Mouse (Mus musculus) midbrain, embryonic 14.5 days (tissue): ENCODE results near the gene Gfpt1. TPM values are rescaled to one million over a fixed set of nuclear protein-coding genes. Genes with fewer than 3 reads are reported as not detected.
"Not testable (repeated sequence)": the region's sequence is repeated elsewhere in the genome, so short reads cannot be mapped to it uniquely, and the experiment has no call there.

Experiments used
- ATAC-seq: fragments of 200-750 bp; cut with Nextera tagmentation; 2 replicates; pipeline ENCODE4 v1.8.0; 2017; ENCODE audit warnings: moderate number of reproducible peaks, moderate library complexity; ENCODE audit not compliant: low FRiP score, low TSS enrichment
- DNase-seq: peaks from one replicate; pipeline ENCODE4 v3.0.0-alpha.2; 2015
- H3K27ac ChIP-seq: fragments of 300-500 bp; sonication (generic); replicated peaks from 2 replicates; pipeline ENCODE4 v1.5.1; 2014; ENCODE audit warnings: mild to moderate bottlenecking, low read depth, low read length, moderate library complexity
- H3K27me3 ChIP-seq: fragments of 300-500 bp; sonication (generic); 2 replicates; pipeline ENCODE4 v1.6.1; 2014; ENCODE audit warnings: low read length, control low read depth, mixed read lengths; ENCODE audit not compliant: control insufficient read depth, insufficient read depth
- H3K36me3 ChIP-seq: fragments of 300-500 bp; sonication (generic); 2 replicates; pipeline ENCODE4 v1.6.1; 2014; ENCODE audit warnings: low read length, control low read depth; ENCODE audit not compliant: control insufficient read depth, insufficient read depth
- H3K4me1 ChIP-seq: fragments of 300-500 bp; sonication (generic); 2 replicates; pipeline ENCODE4 v1.6.1; 2014; ENCODE audit warnings: mild to moderate bottlenecking, antibody characterized with exemption, low read length, control low read depth; ENCODE audit not compliant: control insufficient read depth, insufficient read depth
- H3K4me2 ChIP-seq: fragments of 300-500 bp; sonication (generic); 2 replicates; pipeline ENCODE4 v1.6.1; 2014; ENCODE audit warnings: mild to moderate bottlenecking, low read length, moderate library complexity
- H3K4me3 ChIP-seq: fragments of 300-500 bp; sonication (generic); replicated peaks from 2 replicates; pipeline ENCODE4 v1.5.1; 2014; ENCODE audit warnings: low read depth, low read length
- H3K9ac ChIP-seq: fragments of 300-500 bp; sonication (generic); replicated peaks from 2 replicates; pipeline ENCODE4 v1.6.1; 2014; ENCODE audit warnings: mild to moderate bottlenecking, low read length, moderate library complexity
- H3K9me3 ChIP-seq: fragments of 300-500 bp; sonication (generic); 2 replicates; pipeline ENCODE4 v1.6.1; 2016; ENCODE audit warnings: low read length, control low read depth, mixed read lengths; ENCODE audit not compliant: control insufficient read depth
- WGBS: fragments of 180-500 bp; shearing (Covaris S2); extraction: QIAGEN DNeasy Blood & Tissue Kit; methylation state at CpG from one replicate; pipeline ENCODE4 v1.1.7; 2014; 5-methylcytosine and 5-hydroxymethylcytosine counted together
- polyA plus RNA-seq: library from polyadenylated mRNA; unstranded; fragments of >200 nt; fragmentation: Nextera tagmentation; extraction: Ambion mirVana; gene quantifications from 2 replicates; pipeline ENCODE4 v1.2.1, GENCODE M21; 2014

Gene Gfpt1
- polyA plus RNA-seq, 1 experiment from 2014 or later: 27.3 TPM

GRCm38 (mm10) chr6:87048712-87049111, 6.1 kb downstream of the Gfpt1 start:
- not testable (repeated sequence) for ATAC-seq, H3K4me3 ChIP-seq, H3K27ac ChIP-seq, H3K9me3 ChIP-seq, H3K4me1 ChIP-seq, H3K27me3 ChIP-seq, DNase-seq, H3K9ac ChIP-seq, H3K4me2 ChIP-seq
- WGBS: over 99% methylated on average over 7 of the region's 7 CpGs
- H3K36me3 ChIP-seq: peaks cover 26% of the 10 kb centered on the region

GRCm38 (mm10) chr6:87051886-87052425, 9.3 kb downstream of the Gfpt1 start:
- ATAC-seq: no peak

GRCm38 (mm10) chr6:87054193-87054592, 11.5 kb downstream of the Gfpt1 start:
- H3K36me3 ChIP-seq: peaks cover 75% of the 10 kb centered on the region
- H3K9ac ChIP-seq: no peak overlapping the region
- no peaks in the 10 kb centered on the region for H3K27me3 ChIP-seq
- no peak overlapping the region for H3K4me3 ChIP-seq
- ATAC-seq: no peak
- no peak overlapping the region for H3K27ac ChIP-seq
- no peak overlapping the region for H3K4me2 ChIP-seq
- 95% methylated on average over 8 of the region's 8 CpGs for WGBS
- H3K9me3 ChIP-seq: no peaks in the 10 kb centered on the region
- no peaks in the 10 kb centered on the region for H3K4me1 ChIP-seq
- no peak for DNase-seq

More at GRCm38 (mm10) chr6:87051886-87052425, 9.3 kb downstream of the Gfpt1 start:
- H3K27me3 ChIP-seq: no peaks in the 10 kb centered on the region
- no peak for DNase-seq
- peaks cover 56% of the 10 kb centered on the region for H3K36me3 ChIP-seq
- no peak overlapping the region for H3K9ac ChIP-seq
- H3K9me3 ChIP-seq: no peaks in the 10 kb centered on the region
- WGBS: 95% methylated on average over 10 of the region's 10 CpGs
- no peak overlapping the region for H3K4me3 ChIP-seq
- no peak overlapping the region for H3K27ac ChIP-seq
- H3K4me1 ChIP-seq: no peaks in the 10 kb centered on the region
- H3K4me2 ChIP-seq: no peak overlapping the region

GRCm38 (mm10) chr6:87059754-87060153, 17.1 kb downstream of the Gfpt1 start:
- no peak overlapping the region for H3K4me3 ChIP-seq
- no peak overlapping the region for H3K27ac ChIP-seq
- no peaks in the 10 kb centered on the region for H3K4me1 ChIP-seq
- H3K9me3 ChIP-seq: no peaks in the 10 kb centered on the region
- 95% methylated on average over 1 of the region's 1 CpGs for WGBS
- H3K36me3 ChIP-seq: peaks cover 83% of the 10 kb centered on the region
- no peaks in the 10 kb centered on the region for H3K27me3 ChIP-seq
- DNase-seq: no peak
- no peak overlapping the region for H3K4me2 ChIP-seq
- no peak overlapping the region for H3K9ac ChIP-seq
- ATAC-seq: no peak

- no peaks in the 10 kb centered on the region for H3K4me1 ChIP-seq
- no peaks in the 10 kb centered on the region for H3K27me3 ChIP-seq
- no peaks in the 10 kb centered on the region for H3K9me3 ChIP-seq
- 94% methylated on average over 4 of the region's 4 CpGs for WGBS
- no peak overlapping the region for H3K9ac ChIP-seq
- no peak for DNase-seq
- H3K4me3 ChIP-seq: no peak overlapping the region
- H3K4me2 ChIP-seq: no peak overlapping the region
- peaks cover 82% of the 10 kb centered on the region for H3K36me3 ChIP-seq
- ATAC-seq: no peak
- H3K27ac ChIP-seq: no peak overlapping the region
Observed at GRCm38 (mm10) chr6:87063586-87063985, 20.9 kb downstream of the Gfpt1 start.

GRCm38 (mm10) chr6:87068209-87068608, 25.6 kb downstream of the Gfpt1 start:
- no peak for DNase-seq
- no peak overlapping the region for H3K27ac ChIP-seq
- H3K4me1 ChIP-seq: no peaks in the 10 kb centered on the region
- no peak overlapping the region for H3K4me2 ChIP-seq
- H3K27me3 ChIP-seq: no peaks in the 10 kb centered on the region
- no peak overlapping the region for H3K9ac ChIP-seq
- H3K4me3 ChIP-seq: no peak overlapping the region
- H3K36me3 ChIP-seq: peaks cover 90% of the 10 kb centered on the region
- WGBS: 83% methylated on average over 2 of the region's 2 CpGs
- ATAC-seq: no peak
- H3K9me3 ChIP-seq: no peaks in the 10 kb centered on the region

GRCm38 (mm10) chr6:87069195-87069900, 26.7 kb downstream of the Gfpt1 start:
- no peak for ATAC-seq
- H3K9ac ChIP-seq: no peak overlapping the region
- no peaks in the 10 kb centered on the region for H3K27me3 ChIP-seq
- no peak for DNase-seq
- H3K36me3 ChIP-seq: peaks cover 90% of the 10 kb centered on the region
- H3K4me3 ChIP-seq: no peak overlapping the region
- no peak overlapping the region for H3K4me2 ChIP-seq
- no peaks in the 10 kb centered on the region for H3K4me1 ChIP-seq
- H3K27ac ChIP-seq: no peak overlapping the region
- H3K9me3 ChIP-seq: no peaks in the 10 kb centered on the region
- 88% methylated on average over 7 of the region's 7 CpGs for WGBS

GRCm38 (mm10) chr6:87070641-87071040, 28.0 kb downstream of the Gfpt1 start:
- no peak overlapping the region for H3K27ac ChIP-seq
- no peaks in the 10 kb centered on the region for H3K4me1 ChIP-seq
- no peak overlapping the region for H3K4me2 ChIP-seq
- no peaks in the 10 kb centered on the region for H3K27me3 ChIP-seq
- no peaks in the 10 kb centered on the region for H3K9me3 ChIP-seq
- H3K4me3 ChIP-seq: no peak overlapping the region
- ATAC-seq (no peak), DNase-seq (no peak)
- WGBS: 94% methylated on average over 4 of the region's 4 CpGs
- H3K9ac ChIP-seq: no peak overlapping the region
- H3K36me3 ChIP-seq: peaks cover 84% of the 10 kb centered on the region

- Histone ChIP-seq H3K9me3 (no peaks in the 10 kb centered on the region), H3K9ac (no peak overlapping the region), H3K36me3 (peaks cover 81% of the 10 kb centered on the region), H3K27me3 (no peaks in the 10 kb centered on the region), H3K4me1 (no peaks in the 10 kb centered on the region), H3K4me2 (no peak overlapping the region), H3K4me3 (no peak overlapping the region), H3K27ac (no peak overlapping the region)
- 96% methylated on average over 4 of the region's 4 CpGs for WGBS
- DNase-seq: no peak
- no peak for ATAC-seq
Observed at GRCm38 (mm10) chr6:87072759-87073158, 30.1 kb downstream of the Gfpt1 start.
